In the genomic region with DNA sequence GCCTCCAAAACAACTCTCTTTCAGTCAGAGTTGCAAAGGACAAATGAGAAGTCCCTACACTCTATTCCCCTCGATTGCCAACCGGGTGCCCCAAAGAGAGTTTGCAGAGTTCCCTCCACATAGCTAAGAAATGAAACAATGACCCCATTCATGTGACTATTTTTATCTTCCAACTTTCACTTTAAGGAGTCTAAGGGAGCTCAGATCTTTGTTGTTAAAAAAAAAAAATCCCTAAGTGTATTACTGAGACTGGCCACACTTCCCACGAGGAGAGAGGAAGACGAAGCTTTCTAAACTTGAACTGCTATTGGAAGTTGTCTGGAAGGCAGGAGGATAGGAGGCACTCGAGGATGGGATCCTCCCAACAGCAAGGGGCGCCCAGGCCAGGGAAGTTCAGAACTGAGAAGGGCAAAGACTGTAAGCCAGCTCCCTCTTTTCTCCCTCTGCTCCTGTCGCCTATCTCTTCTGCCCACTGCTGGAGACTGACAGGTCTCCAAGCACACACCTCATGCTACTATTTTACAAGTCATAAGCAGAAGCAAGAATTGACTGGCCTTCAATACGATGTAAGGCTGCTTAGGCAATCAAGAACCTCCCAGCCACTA, we compare ENCODE assay signal across 11 mouse cellular contexts. TPM values are rescaled to one million over a fixed set of nuclear protein-coding genes. Genes with fewer than 3 reads are reported as not detected.
DNase-seq lines count a peak whose midpoint lies in the region; ATAC-seq and TF ChIP-seq lines count a peak whose summit lies in the region.
"Had no signal": no experiment of that assay in that cellular context is flagged by ENCODE, and none has a peak within 500 bp of the region (broad histone marks: within the 10 kb centered on the region; RNA-seq: fewer than 3 reads in every experiment).

No protein-coding gene starts in this region.

- peak in 1 of 2 experiments; percentile 52 for DNase-seq in heart, adult 2 months
- DNase-seq in heart, postnatal 25 days (ENCODE audit: low spot score): no peak
- peak; percentile 31 for DNase-seq in lung, embryonic 14.5 days
- DNase-seq in lung, postnatal 14 days: no peak
- DNase-seq in adrenal gland, adult 2 months: no peak
- DNase-seq in left cerebral cortex, adult 18-20 months (ENCODE audit: low spot score in 2 of 2): no peak
- DNase-seq: cerebellum, adult 11-12 months; right cerebral cortex, postnatal 25 days had no signal

- peaks cover 2% of the 10 kb centered on the region; the same call in 1 of the 2 replicates for H3K79me2 ChIP-seq in heart, adult 2 months (replicated peaks; ENCODE audit: control insufficient read depth, insufficient read depth, low read length)

- TF ChIP-seq POLR2A in heart, adult 2 months (IDR thresholded peaks at IDR 0.05; ENCODE audit: insufficient read depth, low read depth, low read length): no peak

- ATAC-seq in lung, embryonic 14.5 days (ENCODE audit: insufficient read depth): no peak
- ATAC-seq in intestine, postnatal 0 days: no peak
- no peak for ATAC-seq in stomach, embryonic 15.5 days (ENCODE audit: insufficient read depth, low FRiP score, low read depth)

- H3K4me2 ChIP-seq in lung, embryonic 14.5 days: peak overlapping the region; percentile 91
- H3K4me2 ChIP-seq in intestine, postnatal 0 days (replicated peaks; ENCODE audit: low read depth): peak overlapping the region; percentile 48
- peak overlapping the region; percentile 85 for H3K4me2 ChIP-seq in stomach, embryonic 15.5 days

- H3K9me3 ChIP-seq in lung, embryonic 14.5 days (ENCODE audit: low read depth, low read length): no peaks in the 10 kb centered on the region
- H3K9me3 ChIP-seq in intestine, postnatal 0 days (ENCODE audit: control insufficient read depth): no peaks in the 10 kb centered on the region
- no peaks in the 10 kb centered on the region for H3K9me3 ChIP-seq in stomach, embryonic 15.5 days

- no peak for TF ChIP-seq EP300 in heart, adult 2 months (IDR thresholded peaks at IDR 0.05; ENCODE audit: insufficient read depth, low read depth, low read length)

- TF ChIP-seq CTCF in heart, adult 2 months (IDR thresholded peaks at IDR 0.05): peak; percentile 40
- no peak for TF ChIP-seq CTCF in lung, embryonic 14.5 days (IDR thresholded peaks at IDR 0.05; ENCODE audit: low read depth)
- TF ChIP-seq CTCF in intestine, postnatal 0 days (IDR thresholded peaks at IDR 0.05; ENCODE audit: low read depth): peak; percentile 52

- H3K27me3 ChIP-seq in heart, adult 2 months (ENCODE audit: control insufficient read depth, insufficient read depth, low read length): no peaks in the 10 kb centered on the region
- peaks cover 10% of the 10 kb centered on the region; the same call in 1 of the 2 replicates for H3K27me3 ChIP-seq in lung, embryonic 14.5 days (ENCODE audit: insufficient read depth, low read length)
- H3K27me3 ChIP-seq in intestine, postnatal 0 days (replicated peaks; ENCODE audit: control insufficient read depth, insufficient read depth, low read length): no peaks in the 10 kb centered on the region
- H3K27me3 ChIP-seq in stomach, embryonic 15.5 days (replicated peaks): peaks cover 12% of the 10 kb centered on the region

- intact Hi-C loops in heart, adult 2 months (cut with DNase I): no loop called here
- intact Hi-C loops in heart, postnatal 25 days (cut with DNase I): no loop called here

- WGBS in heart, adult 2 months: 22% methylated on average over 8 of the region's 8 CpGs
- 23% methylated on average over 8 of the region's 8 CpGs for WGBS in lung, embryonic 14.5 days
- 16% methylated on average over 8 of the region's 8 CpGs for WGBS in intestine, postnatal 0 days
- 39% methylated on average over 8 of the region's 8 CpGs for WGBS in stomach, embryonic 15.5 days

- peak overlapping the region; percentile 99 for H3K27ac ChIP-seq in heart, adult 2 months
- H3K27ac ChIP-seq in lung, embryonic 14.5 days (ENCODE audit: low read depth): peak overlapping the region; percentile 51; the same call in 1 of the 2 replicates
- H3K27ac ChIP-seq in intestine, postnatal 0 days (ENCODE audit: low read depth, low read length): no peak overlapping the region
- no peak overlapping the region for H3K27ac ChIP-seq in stomach, embryonic 15.5 days
- H3K27ac ChIP-seq: left cerebral cortex, adult 2 months had no signal

- peaks cover 32% of the 10 kb centered on the region for H3K36me3 ChIP-seq in heart, adult 2 months (ENCODE audit: control insufficient read depth, insufficient read depth, low read length)
- H3K36me3 ChIP-seq in lung, embryonic 14.5 days (ENCODE audit: insufficient read depth): peaks cover 19% of the 10 kb centered on the region
- peaks cover 3% of the 10 kb centered on the region; the same call in 1 of the 2 replicates for H3K36me3 ChIP-seq in intestine, postnatal 0 days (ENCODE audit: control insufficient read depth, insufficient read depth)
- H3K36me3 ChIP-seq in stomach, embryonic 15.5 days: peaks cover 11% of the 10 kb centered on the region; the same call in 1 of the 2 replicates

- peaks cover 13% of the 10 kb centered on the region for H3K4me1 ChIP-seq in heart, adult 2 months (ENCODE audit: control insufficient read depth, insufficient read depth, low read length)
- peaks cover 28% of the 10 kb centered on the region for H3K4me1 ChIP-seq in lung, embryonic 14.5 days (ENCODE audit: insufficient read depth)
- peaks cover 6% of the 10 kb centered on the region; the same call in 1 of the 2 replicates for H3K4me1 ChIP-seq in intestine, postnatal 0 days (replicated peaks; ENCODE audit: control insufficient read depth, insufficient read depth, low read length)
- H3K4me1 ChIP-seq in stomach, embryonic 15.5 days: peaks cover 35% of the 10 kb centered on the region

- H3K9ac ChIP-seq in heart, adult 2 months (ENCODE audit: low read depth, low read length): peak overlapping the region; percentile 59
- no peak overlapping the region for H3K9ac ChIP-seq in lung, embryonic 14.5 days
- H3K9ac ChIP-seq in intestine, postnatal 0 days (ENCODE audit: low read depth, low read length): no peak overlapping the region
- H3K9ac ChIP-seq in stomach, embryonic 15.5 days: no peak overlapping the region

- peak overlapping the region; percentile 88 for H3K4me3 ChIP-seq in heart, adult 2 months
- 0 out of 2 replicates have a peak overlapping the region, but pooled peaks have one; percentile 1 for H3K4me3 ChIP-seq in lung, embryonic 14.5 days (ENCODE audit: low read depth, low read length)
- H3K4me3 ChIP-seq in intestine, postnatal 0 days (ENCODE audit: low read depth, low read length): no peak overlapping the region
- H3K4me3 ChIP-seq in stomach, embryonic 15.5 days (replicated peaks): no peak overlapping the region
- H3K4me3 ChIP-seq: left cerebral cortex, adult 2 months had no signal

RNA-seq across cellular contexts. Expression of a gene that starts 3.6 kb away (rescaled TPM):
- total RNA-seq in heart, adult 2 months (2021): 10 to 100 TPM; 19.0 to 23.3 TPM
- 7.9 and 12.1 TPM in 2 replicates for polyA plus RNA-seq in heart, adult 2 months (2012; rRNA removed)
- 10 to 100 TPM; 22.3 to 30.5 TPM for total RNA-seq in heart, postnatal 25 days (2021)
- polyA plus RNA-seq in lung, embryonic 14.5 days (2014; fragmentation: Nextera tagmentation; extraction: Ambion mirVana): 4.0 and 4.1 TPM in 2 replicates
- polyA plus RNA-seq in intestine, postnatal 0 days (2015; fragmentation: Nextera tagmentation; extraction: Ambion mirVana): 4.6 and 5.6 TPM in 2 replicates
- 6.2 and 6.4 TPM in 2 replicates for polyA plus RNA-seq in stomach, embryonic 15.5 days (2015; fragmentation: Nextera tagmentation; extraction: Ambion mirVana)
- total RNA-seq in adrenal gland, adult 2 months (2021): 10 to 100 TPM; 10.4 to 18.6 TPM
- 16.4 and 19.5 TPM in 2 replicates for polyA plus RNA-seq in adrenal gland, adult 2 months (2012; rRNA removed)
- 1 to 10 TPM; 3.5 TPM for total RNA-seq in left cerebral cortex, adult 18-20 months (2021)

RNA-seq across cellular contexts. Expression of a gene that starts 40.1 kb away (rescaled TPM):
- 1 to 10 TPM; 1.0 to 1.4 TPM for total RNA-seq in heart, adult 2 months (2021)
- polyA plus RNA-seq in heart, adult 2 months (2012; rRNA removed): 1.8 and 3.2 TPM in 2 replicates
- total RNA-seq in heart, postnatal 25 days (2021): 1 to 10 TPM; 1.3 to 1.7 TPM
- 2.2 and 2.5 TPM in 2 replicates for polyA plus RNA-seq in lung, embryonic 14.5 days (2014; fragmentation: Nextera tagmentation; extraction: Ambion mirVana)
- polyA plus RNA-seq in intestine, postnatal 0 days (2015; fragmentation: Nextera tagmentation; extraction: Ambion mirVana): 3.0 and 3.4 TPM in 2 replicates
- polyA plus RNA-seq in stomach, embryonic 15.5 days (2015; fragmentation: Nextera tagmentation; extraction: Ambion mirVana): 6.5 and 7.4 TPM in 2 replicates
- 10 to 100 TPM in 1 of 2 experiments, 1 to 10 TPM in 1; 6.0 to 11.4 TPM for total RNA-seq in adrenal gland, adult 2 months (2021)
- 3.9 and 6.2 TPM in 2 replicates for polyA plus RNA-seq in adrenal gland, adult 2 months (2012; rRNA removed)
- total RNA-seq in left cerebral cortex, adult 18-20 months (2021): 10 to 100 TPM; 57.4 to 57.5 TPM

RNA-seq across cellular contexts. Expression of a gene that starts 45.0 kb away (rescaled TPM):
- 100 to 1,000 TPM; 110 to 128 TPM for total RNA-seq in heart, adult 2 months (2021)
- 151 TPM in 2 replicates for polyA plus RNA-seq in heart, adult 2 months (2012; rRNA removed)
- total RNA-seq in heart, postnatal 25 days (2021): 100 to 1,000 TPM; 109 to 115 TPM
- polyA plus RNA-seq in lung, embryonic 14.5 days (2014; fragmentation: Nextera tagmentation; extraction: Ambion mirVana): 117 and 132 TPM in 2 replicates
- polyA plus RNA-seq in intestine, postnatal 0 days (2015; fragmentation: Nextera tagmentation; extraction: Ambion mirVana): 123 and 139 TPM in 2 replicates
- 105 and 113 TPM in 2 replicates for polyA plus RNA-seq in stomach, embryonic 15.5 days (2015; fragmentation: Nextera tagmentation; extraction: Ambion mirVana)
- 10 to 100 TPM; 28.3 to 52.0 TPM for total RNA-seq in adrenal gland, adult 2 months (2021)
- 32.3 and 37.0 TPM in 2 replicates for polyA plus RNA-seq in adrenal gland, adult 2 months (2012; rRNA removed)
- total RNA-seq in left cerebral cortex, adult 18-20 months (2021): 10 to 100 TPM; 31.4 to 41.4 TPM

Comparison
In these comparisons a context has a peak if more than half of its experiments do, and no peak if none do; other contexts are left out.
1. H3K27ac ChIP-seq: peak in heart, adult 2 months (single experiment) and lung, embryonic 14.5 days (single experiment); none in intestine, postnatal 0 days (single experiment) and stomach, embryonic 15.5 days (single experiment).
2. H3K4me3 ChIP-seq: peak in heart, adult 2 months (single experiment) and lung, embryonic 14.5 days (single experiment); none in intestine, postnatal 0 days (single experiment) and stomach, embryonic 15.5 days (single experiment).
3. Peak in every context shown above with its lines, with median percentiles within 50 percentile points of each other: H3K4me2 ChIP-seq.